Mouse (Mus musculus): Measurements from ENCODE around the gene Mmel1. TPM values are rescaled to one million over a fixed set of nuclear protein-coding genes. Genes with fewer than 3 reads are reported as not detected.

The Mmel1 gene
- polyA plus RNA-seq (2012; fragmentation: generic; extraction: Trizol) = 0.52 TPM

- TF ChIP-seq SRF (IDR thresholded peaks at IDR 0.05; ENCODE audit: control insufficient read depth, insufficient read length, low read depth) = no peak
- TF ChIP-seq POLR2A (IDR thresholded peaks at IDR 0.05; ENCODE audit: insufficient read length, low read depth) = no peak
- no peak for TF ChIP-seq MAX (IDR thresholded peaks at IDR 0.05; ENCODE audit: low read depth)
- TF ChIP-seq TCF12 (IDR thresholded peaks at IDR 0.05; ENCODE audit: insufficient read depth, poor library complexity, severe bottlenecking) = no peak
- no peak for TF ChIP-seq E2F4 (IDR thresholded peaks at IDR 0.05; ENCODE audit: insufficient read depth)
- TF ChIP-seq USF1 (IDR thresholded peaks at IDR 0.05; ENCODE audit: low read depth) = no peak
- no peak for TF ChIP-seq POLR2AphosphoS2 (IDR thresholded peaks at IDR 0.05; ENCODE audit: insufficient read length, low read depth)
- TF ChIP-seq TCF3 (IDR thresholded peaks at IDR 0.05; ENCODE audit: insufficient read length, low read depth) = no peak
- no peak for TF ChIP-seq REST (IDR thresholded peaks at IDR 0.05; ENCODE audit: insufficient read depth, insufficient read length)
- no peak for TF ChIP-seq MYOD1 (IDR thresholded peaks at IDR 0.05; ENCODE audit: control insufficient read depth in 1 of 3, insufficient read length in 2 of 3, low read depth in 2 of 3)
- no peak for TF ChIP-seq CEBPB (IDR thresholded peaks at IDR 0.05; ENCODE audit: insufficient read depth, poor library complexity, severe bottlenecking)
- no peak for TF ChIP-seq MYOG (IDR thresholded peaks at IDR 0.05; ENCODE audit: control insufficient read depth in 1 of 3, insufficient read depth in 1 of 3, insufficient read length in 2 of 3, low read depth in 2 of 3)
These were observed at the start of gene Mmel1 for GRCm38 (mm10) chr4:154869440-154869839. TSS of gene Mmel1 (plus strand) at chr4:154869585.

GRCm38 (mm10) chr4:154825662-154826061 is 43.7 kb upstream of the Mmel1 start:
- H3K36me3 ChIP-seq (ENCODE audit: control insufficient read depth, insufficient read depth) = no peaks in the 10 kb centered on the region
- TF ChIP-seq POLR2A (IDR thresholded peaks at IDR 0.05; ENCODE audit: insufficient read length, low read depth) = no peak
- TF ChIP-seq REST (IDR thresholded peaks at IDR 0.05; ENCODE audit: insufficient read depth, insufficient read length) = no peak
- TF ChIP-seq MAX (IDR thresholded peaks at IDR 0.05; ENCODE audit: low read depth) = no peak
- TF ChIP-seq USF1 (IDR thresholded peaks at IDR 0.05; ENCODE audit: low read depth) = no peak
- no peak for TF ChIP-seq MYOG (IDR thresholded peaks at IDR 0.05; ENCODE audit: control insufficient read depth in 1 of 3, insufficient read depth in 1 of 3, insufficient read length in 2 of 3, low read depth in 2 of 3)
- no peak for TF ChIP-seq MYOD1 (IDR thresholded peaks at IDR 0.05; ENCODE audit: control insufficient read depth in 1 of 3, insufficient read length in 2 of 3, low read depth in 2 of 3)
- no peak for TF ChIP-seq POLR2AphosphoS2 (IDR thresholded peaks at IDR 0.05; ENCODE audit: insufficient read length, low read depth)
- TF ChIP-seq SRF (IDR thresholded peaks at IDR 0.05; ENCODE audit: control insufficient read depth, insufficient read length, low read depth) = no peak
- no peak for TF ChIP-seq TCF3 (IDR thresholded peaks at IDR 0.05; ENCODE audit: insufficient read length, low read depth)
- no peak overlapping the region for H3K4me2 ChIP-seq (ENCODE audit: low read depth)
- H3K4me3 ChIP-seq = no peak overlapping the region
- H3K27me3 ChIP-seq (ENCODE audit: control insufficient read depth, insufficient read depth, insufficient read length) = no peaks in the 10 kb centered on the region
- H3ac ChIP-seq (ENCODE audit: control insufficient read depth, insufficient read length) = no peak overlapping the region
- no peaks in the 10 kb centered on the region for H3K79me2 ChIP-seq (ENCODE audit: control insufficient read depth, insufficient read depth)

More at GRCm38 (mm10) chr4:154869440-154869839, at the start of gene Mmel1:
- Histone ChIP-seq H3K36me3 (ENCODE audit: control insufficient read depth, insufficient read depth) (no peaks in the 10 kb centered on the region), H3K4me3 (no peak within 1 kb of the TSS), H3K79me2 (ENCODE audit: control insufficient read depth, insufficient read depth) (no peaks in the 10 kb centered on the region), H3K4me2 (ENCODE audit: low read depth) (no peak within 1 kb of the TSS), H3ac (ENCODE audit: control insufficient read depth, insufficient read length) (no peak within 1 kb of the TSS), H3K27me3 (ENCODE audit: control insufficient read depth, insufficient read depth, insufficient read length) (peaks cover 27% of the 10 kb centered on the region)

- Histone ChIP-seq H3K4me3 (no peak overlapping the region), H3K4me2 (ENCODE audit: low read depth) (no peak overlapping the region), H3K27me3 (ENCODE audit: control insufficient read depth, insufficient read depth, insufficient read length) (no peaks in the 10 kb centered on the region), H3ac (ENCODE audit: control insufficient read depth, insufficient read length) (no peak overlapping the region), H3K36me3 (ENCODE audit: control insufficient read depth, insufficient read depth) (no peaks in the 10 kb centered on the region), H3K79me2 (ENCODE audit: control insufficient read depth, insufficient read depth) (no peaks in the 10 kb centered on the region)
- TF ChIP-seq MYOD1 (IDR thresholded peaks at IDR 0.05; ENCODE audit: control insufficient read depth in 1 of 3, insufficient read length in 2 of 3, low read depth in 2 of 3) = no peak
- no peak for TF ChIP-seq SRF (IDR thresholded peaks at IDR 0.05; ENCODE audit: control insufficient read depth, insufficient read length, low read depth)
- no peak for TF ChIP-seq E2F4 (IDR thresholded peaks at IDR 0.05; ENCODE audit: insufficient read depth)
- TF ChIP-seq CEBPB (IDR thresholded peaks at IDR 0.05; ENCODE audit: insufficient read depth, poor library complexity, severe bottlenecking) = no peak
- TF ChIP-seq USF1 (IDR thresholded peaks at IDR 0.05; ENCODE audit: low read depth) = no peak
- TF ChIP-seq POLR2A (IDR thresholded peaks at IDR 0.05; ENCODE audit: insufficient read length, low read depth) = no peak
- no peak for TF ChIP-seq POLR2AphosphoS2 (IDR thresholded peaks at IDR 0.05; ENCODE audit: insufficient read length, low read depth)
- TF ChIP-seq TCF12 (IDR thresholded peaks at IDR 0.05; ENCODE audit: insufficient read depth, poor library complexity, severe bottlenecking) = no peak
- TF ChIP-seq REST (IDR thresholded peaks at IDR 0.05; ENCODE audit: insufficient read depth, insufficient read length) = no peak
- TF ChIP-seq MYOG (IDR thresholded peaks at IDR 0.05; ENCODE audit: control insufficient read depth in 1 of 3, insufficient read depth in 1 of 3, insufficient read length in 2 of 3, low read depth in 2 of 3) = no peak
- no peak for TF ChIP-seq TCF3 (IDR thresholded peaks at IDR 0.05; ENCODE audit: insufficient read length, low read depth)
- no peak for TF ChIP-seq MAX (IDR thresholded peaks at IDR 0.05; ENCODE audit: low read depth)
These were observed 43.2 kb upstream of the Mmel1 start for GRCm38 (mm10) chr4:154826224-154826623.

- Histone ChIP-seq H3K4me3 (no peak overlapping the region), H3ac (ENCODE audit: control insufficient read depth, insufficient read length) (no peak overlapping the region), H3K36me3 (ENCODE audit: control insufficient read depth, insufficient read depth) (no peaks in the 10 kb centered on the region), H3K4me2 (ENCODE audit: low read depth) (no peak overlapping the region), H3K79me2 (ENCODE audit: control insufficient read depth, insufficient read depth) (no peaks in the 10 kb centered on the region), H3K27me3 (ENCODE audit: control insufficient read depth, insufficient read depth, insufficient read length) (no peaks in the 10 kb centered on the region)
- no peak for TF ChIP-seq USF1 (IDR thresholded peaks at IDR 0.05; ENCODE audit: low read depth)
- no peak for TF ChIP-seq MAX (IDR thresholded peaks at IDR 0.05; ENCODE audit: low read depth)
- TF ChIP-seq E2F4 (IDR thresholded peaks at IDR 0.05; ENCODE audit: insufficient read depth) = no peak
These were observed 42.2 kb upstream of the Mmel1 start for GRCm38 (mm10) chr4:154827181-154827580.

- Histone ChIP-seq H3ac (ENCODE audit: control insufficient read depth, insufficient read length) (no peak overlapping the region), H3K27me3 (ENCODE audit: control insufficient read depth, insufficient read depth, insufficient read length) (no peaks in the 10 kb centered on the region), H3K36me3 (ENCODE audit: control insufficient read depth, insufficient read depth) (no peaks in the 10 kb centered on the region), H3K4me3 (no peak overlapping the region), H3K79me2 (ENCODE audit: control insufficient read depth, insufficient read depth) (no peaks in the 10 kb centered on the region), H3K4me2 (ENCODE audit: low read depth) (no peak overlapping the region)
- TF ChIP-seq CEBPB (IDR thresholded peaks at IDR 0.05; ENCODE audit: insufficient read depth, poor library complexity, severe bottlenecking) (no peak), SRF (IDR thresholded peaks at IDR 0.05; ENCODE audit: control insufficient read depth, insufficient read length, low read depth) (no peak), MAX (IDR thresholded peaks at IDR 0.05; ENCODE audit: low read depth) (no peak), E2F4 (IDR thresholded peaks at IDR 0.05; ENCODE audit: insufficient read depth) (no peak)
These were observed 41.3 kb upstream of the Mmel1 start for GRCm38 (mm10) chr4:154827861-154828610.
